Mouse (Mus musculus) inflammation-experienced regulatory T-cells, adult 6 months (primary cell): ENCODE results near the gene Gm11541. TPM values are rescaled to one million over a fixed set of nuclear protein-coding genes. Genes with fewer than 3 reads are reported as not detected.
A peak's percentile ranks its signal among the peaks of the same experiment; 100 is the strongest.
"Not testable (repeated sequence)": the region's sequence is repeated elsewhere in the genome, so short reads cannot be mapped to it uniquely, and the experiment has no call there.

Experiments used
- ATAC-seq: one replicate; pipeline ENCODE4 v1.8.0; 2017
- polyA plus RNA-seq, 3 experiments: library from polyadenylated mRNA; unstranded; fragments of 100-300 nt; shearing (Covaris generic); gene quantifications; one replicate each; pipeline ENCODE4 v1.2.1; 2017

Gene Gm11541
- polyA plus RNA-seq, 3 experiments from 2014 or later = not detected

DNA sequence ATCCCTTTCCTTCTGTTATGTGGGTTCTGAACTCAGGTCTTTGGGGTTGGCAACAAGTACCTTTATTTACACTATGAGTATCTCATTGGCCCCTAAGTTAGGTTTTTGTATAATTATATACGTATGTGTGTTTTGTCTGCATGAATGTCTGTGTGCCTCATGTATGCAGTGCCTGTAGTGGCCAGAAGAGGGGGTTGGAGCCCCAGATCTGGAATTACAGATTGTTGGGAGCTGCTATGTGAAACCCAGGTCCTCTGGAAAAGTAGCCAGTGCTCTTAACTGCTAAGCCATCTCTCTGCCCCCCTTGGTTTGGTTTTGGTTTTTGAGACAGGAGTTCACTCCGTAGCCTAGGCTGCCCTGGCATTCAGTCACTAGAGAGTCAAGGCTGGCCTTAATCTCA is 7.2 kb downstream of the Gm11541 start:
- ATAC-seq = no peak

DNA sequence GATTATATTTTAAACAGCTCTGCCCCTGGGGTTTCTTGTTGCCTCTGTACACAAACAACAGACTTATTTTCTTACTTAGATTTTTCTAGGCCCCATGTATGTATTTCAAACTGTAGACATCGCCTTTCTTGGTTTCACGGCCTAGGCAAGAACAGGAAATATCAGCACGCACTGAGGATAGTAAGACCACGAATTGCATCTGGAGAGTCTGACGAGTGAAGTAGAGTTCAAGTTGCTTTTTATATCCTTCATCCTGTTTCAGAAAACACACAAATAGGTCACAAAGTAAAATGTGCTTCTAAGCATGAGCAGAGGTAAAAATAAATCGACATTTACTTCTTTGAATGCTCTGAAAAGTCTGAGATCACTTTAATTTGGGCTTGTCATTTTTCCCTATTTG is 8.8 kb downstream of the Gm11541 start:
- no peak for ATAC-seq

DNA sequence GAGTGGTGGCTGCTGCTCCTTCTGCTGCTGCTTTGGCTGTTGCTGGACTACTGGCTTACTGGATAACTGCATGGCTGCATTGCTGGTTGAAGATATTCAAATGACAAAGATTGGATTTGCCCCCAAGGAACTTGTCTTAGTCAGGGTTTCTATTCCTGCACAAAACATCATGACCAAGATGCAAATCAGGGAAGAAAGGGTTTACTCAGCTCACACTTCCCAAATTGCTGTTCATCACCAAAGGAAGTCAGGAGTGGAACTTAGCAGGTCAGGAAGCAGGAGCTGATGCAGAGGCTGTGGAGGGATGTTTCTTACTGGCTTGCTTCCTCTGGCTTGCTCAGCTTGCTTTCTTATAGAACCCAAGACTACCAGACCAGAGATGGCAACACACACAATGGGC is 11.8 kb downstream of the Gm11541 start:
- ATAC-seq = not testable (repeated sequence)

DNA sequence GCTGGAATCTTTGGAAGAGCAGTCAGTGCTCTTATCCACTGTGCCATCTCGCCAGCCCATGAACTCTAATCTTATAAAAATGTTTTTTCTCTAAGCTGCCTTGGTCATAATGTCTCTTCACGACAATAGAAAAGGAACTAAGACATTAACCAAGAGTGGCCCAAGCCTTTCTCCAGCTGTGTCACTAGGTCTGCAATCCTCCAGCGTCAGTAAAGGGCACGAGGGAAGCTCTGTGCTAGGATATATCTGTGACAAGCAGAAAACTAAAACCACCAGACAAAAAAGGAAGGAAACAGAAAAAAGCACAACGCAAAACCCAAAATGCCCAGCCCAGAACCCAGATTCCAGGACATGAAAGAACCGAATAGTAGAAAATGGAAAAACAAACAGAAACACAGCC is 17.1 kb downstream of the Gm11541 start:
- ATAC-seq = no peak

DNA sequence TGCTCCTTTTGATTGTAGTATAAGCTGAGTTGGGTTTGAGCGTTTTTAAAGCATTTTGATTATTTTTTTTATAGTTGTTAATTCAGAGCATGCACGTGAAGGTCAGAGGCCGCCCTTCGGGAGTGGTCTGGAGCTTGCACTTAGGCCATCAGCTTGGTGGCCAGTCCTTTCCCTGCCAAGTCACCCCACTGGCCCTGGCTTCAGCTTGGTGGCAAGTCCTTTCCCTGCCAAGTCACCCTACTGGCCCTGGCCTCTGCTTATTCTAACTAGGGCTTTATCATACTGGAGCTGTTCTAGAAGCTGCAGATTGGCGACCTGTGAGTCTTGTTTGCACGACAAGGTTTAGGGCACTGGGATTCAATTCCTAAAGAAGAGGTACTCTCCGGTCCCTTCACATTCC is 21.9 kb downstream of the Gm11541 start:
- no peak for ATAC-seq

DNA sequence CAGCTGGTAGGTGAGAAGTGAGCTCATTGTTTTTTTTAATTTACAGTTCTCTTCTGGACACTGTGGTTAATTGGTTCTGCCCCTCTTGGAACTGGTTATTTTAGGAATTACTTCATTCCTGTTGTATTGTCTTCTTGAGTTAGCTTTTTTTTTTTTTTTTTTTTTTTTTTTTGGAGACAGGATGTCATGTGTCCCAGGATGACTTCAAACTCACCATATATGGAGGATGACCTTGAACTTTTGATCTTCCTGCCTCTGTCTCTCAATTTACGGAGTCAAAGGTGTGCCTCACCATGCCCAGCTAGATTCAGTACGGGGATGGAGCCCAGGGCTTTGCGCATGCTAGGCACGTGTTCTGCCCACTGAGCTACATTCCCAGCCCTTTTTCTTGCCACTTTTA is 22.7 kb downstream of the Gm11541 start:
- no peak for ATAC-seq

DNA sequence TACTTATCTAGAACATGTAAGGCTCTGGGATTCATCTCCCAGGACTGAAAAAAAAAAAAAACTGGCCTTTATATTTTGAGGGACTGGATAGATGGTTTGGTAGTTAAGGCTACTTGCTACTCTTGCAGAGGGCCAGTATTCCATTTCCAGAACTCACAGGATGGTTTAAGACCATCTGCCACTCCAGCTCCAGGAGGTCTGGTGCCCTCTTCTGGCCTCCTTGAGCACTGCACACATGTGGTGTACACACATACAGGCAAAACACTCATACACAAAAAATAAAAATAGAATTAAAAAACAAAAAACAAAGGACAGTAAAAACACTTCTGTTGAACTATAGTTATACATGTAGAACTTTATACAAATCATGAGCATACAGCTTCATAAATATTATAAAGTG is 23.7 kb downstream of the Gm11541 start:
- no peak for ATAC-seq

DNA sequence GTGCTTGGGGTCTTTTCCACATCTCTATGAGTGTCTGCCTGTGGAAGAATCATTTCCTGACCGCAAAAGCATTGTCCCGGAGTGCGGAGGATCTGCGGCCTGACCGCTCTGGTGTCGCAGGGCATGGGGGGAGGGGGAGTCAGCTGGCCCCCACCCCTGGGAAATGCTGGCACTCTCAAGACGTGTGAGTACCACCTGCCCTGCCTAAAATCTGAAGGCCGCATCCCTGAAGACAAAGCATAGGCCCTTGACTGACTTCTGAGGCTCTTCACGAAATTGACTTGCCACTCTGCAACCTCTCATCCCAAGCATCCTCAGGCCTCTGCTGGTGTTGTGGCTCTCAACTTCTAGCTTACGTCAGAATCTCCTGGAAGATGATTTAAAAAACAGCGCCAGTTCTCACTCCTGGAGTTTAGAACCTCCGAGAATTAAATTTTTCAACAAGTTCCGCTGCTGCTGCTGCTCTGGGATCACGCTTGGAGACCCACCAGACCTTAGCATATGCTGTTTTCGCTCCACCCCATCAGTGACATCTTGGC is 26.6 kb downstream of the Gm11541 start:
- peak; percentile 29 for ATAC-seq

DNA sequence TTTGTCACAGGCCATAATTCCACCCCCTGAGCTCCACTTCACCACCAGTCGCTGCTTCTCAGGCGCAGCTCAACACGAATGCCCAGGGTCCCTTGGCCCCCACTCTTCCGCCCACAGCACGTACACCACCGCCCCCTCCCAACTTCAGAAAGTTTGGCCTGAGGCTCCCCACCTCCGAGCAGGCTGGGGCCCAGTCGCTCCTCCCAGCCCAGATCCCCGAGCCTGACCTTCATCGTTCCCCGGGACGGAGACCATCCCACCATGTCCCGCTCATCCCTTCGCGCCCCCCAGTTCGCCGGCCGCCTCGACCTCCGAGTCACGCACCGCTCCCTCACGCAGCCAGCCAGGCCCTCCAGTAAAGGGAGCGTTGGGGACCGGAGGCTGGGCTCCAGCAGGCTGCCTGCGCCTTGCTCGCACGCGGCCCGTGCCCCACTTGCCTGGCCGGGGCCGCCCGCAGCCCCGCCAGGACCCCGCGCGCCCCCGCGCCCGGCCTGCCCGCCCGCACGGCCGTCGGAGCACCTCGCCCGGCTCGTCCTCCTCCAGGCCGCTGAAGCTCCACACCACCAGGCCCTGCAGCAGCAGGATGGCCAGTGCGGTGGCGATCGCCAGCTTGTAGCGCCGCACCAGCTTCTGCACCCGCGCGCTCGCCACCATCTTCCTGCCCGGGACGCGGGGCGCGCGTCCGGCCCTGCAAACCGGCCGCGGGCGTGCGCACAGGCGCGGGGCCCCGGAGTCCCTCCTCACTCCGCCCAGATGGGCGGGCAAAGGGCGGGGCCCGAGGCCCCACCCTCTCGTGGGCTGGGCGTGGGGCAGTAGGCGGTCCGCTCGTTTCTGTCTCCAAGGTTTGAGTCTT is 27.3 kb downstream of the Gm11541 start, which contains the start of gene Xylt2:
TSS of gene Xylt2 (minus strand) at position 762 of the 853 bp plus-strand sequence.
- peak; percentile 90 for ATAC-seq

DNA sequence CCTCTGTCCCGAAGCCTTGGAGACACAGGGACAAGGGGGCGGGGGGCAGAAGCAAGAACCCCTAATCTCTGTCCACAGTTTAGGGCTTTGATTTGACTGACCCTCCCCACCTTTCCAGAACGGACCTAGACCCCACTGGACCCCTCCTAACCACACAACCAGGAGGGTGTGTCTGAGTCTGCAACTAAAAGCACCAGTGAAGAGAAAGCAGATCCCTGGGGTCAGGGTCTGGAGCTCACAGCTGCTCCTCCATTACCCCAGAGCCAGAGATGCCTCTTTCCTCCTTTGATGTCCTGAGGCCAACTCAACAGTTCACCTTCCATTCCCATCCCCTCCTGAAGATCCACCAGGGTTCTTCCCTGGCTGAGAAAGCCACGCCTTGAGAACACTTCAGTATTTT is 28.0 kb downstream of the Gm11541 start:
- no peak for ATAC-seq

DNA sequence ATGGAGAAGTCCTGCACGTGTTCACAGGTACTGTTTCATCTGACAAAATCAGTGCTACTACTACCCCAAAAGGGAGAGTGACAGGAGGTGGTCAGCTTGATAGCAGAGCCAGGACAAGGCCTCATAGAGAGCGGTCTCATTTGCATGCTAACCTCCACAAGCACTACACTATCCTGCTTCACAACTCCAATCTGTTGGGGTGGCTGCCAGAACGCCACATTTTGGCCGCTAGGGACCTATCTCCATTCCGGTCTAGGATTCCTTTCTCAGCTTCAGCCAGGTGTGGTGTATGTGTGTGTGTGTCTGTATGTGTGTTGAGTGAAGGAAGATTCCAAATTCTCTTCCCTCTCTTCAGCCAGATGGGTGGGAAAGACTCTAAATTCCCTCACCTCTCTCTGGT is 28.9 kb downstream of the Gm11541 start:
- no peak for ATAC-seq

DNA sequence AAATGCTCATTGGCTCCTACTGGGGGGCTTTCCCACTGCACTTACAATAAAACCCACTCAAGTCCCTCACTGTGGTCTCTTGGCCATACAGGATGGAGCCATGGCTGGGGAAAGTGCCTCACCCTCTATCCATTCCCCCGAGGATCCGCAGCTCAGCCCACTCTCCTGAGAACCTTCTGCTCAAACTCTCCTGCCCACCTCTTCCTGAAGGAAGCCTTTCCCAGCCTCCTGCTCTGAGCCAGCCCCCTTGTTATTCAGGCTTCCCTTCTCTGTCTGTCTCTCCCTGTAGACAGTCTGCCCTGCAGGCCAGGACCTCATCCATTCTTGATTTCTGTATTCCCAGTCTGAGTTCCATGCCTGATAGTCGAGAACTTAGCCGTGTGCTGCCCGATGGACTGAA is 29.3 kb downstream of the Gm11541 start:
- no peak for ATAC-seq

DNA sequence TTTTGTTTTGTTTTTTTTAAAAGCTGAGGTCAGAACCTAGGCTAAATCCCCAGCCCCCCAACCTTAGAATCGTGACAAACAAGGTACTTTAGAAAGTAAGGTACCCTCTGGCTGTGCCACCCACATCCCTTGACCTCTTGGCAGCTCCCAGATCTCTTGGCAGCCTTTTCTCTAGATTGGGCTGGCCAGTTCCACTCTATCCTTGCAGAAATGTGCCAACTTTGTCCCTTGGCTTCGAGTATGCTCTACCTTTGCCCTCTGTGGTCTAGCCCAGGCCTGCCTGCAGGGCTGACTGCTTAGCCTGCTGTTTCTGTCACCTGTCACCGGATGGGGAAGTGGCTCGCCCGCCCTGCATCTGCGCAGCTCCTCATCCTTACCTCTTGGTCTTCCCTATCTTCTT is 39.0 kb downstream of the Gm11541 start:
- no peak for ATAC-seq

DNA sequence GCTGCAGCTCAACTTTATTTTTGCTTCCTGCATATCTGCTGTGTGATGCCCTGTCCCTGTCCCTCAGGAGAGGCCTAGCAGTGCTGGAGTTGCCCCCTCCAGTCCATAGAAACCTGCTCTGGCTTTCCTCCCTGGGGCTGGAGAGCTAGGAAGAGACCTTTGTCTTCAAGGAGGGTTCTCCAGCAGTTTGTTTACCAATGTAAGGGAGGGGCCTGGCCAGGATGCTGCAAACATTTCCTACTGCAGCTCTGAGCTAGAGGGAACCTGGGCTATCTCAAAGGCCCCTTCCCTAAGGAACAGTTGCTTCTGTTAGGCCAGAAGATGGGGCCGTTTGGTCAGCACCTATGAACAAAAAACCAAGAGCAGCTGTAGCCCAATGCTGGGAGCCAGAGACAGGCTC is 43.0 kb downstream of the Gm11541 start:
- ATAC-seq = no peak

DNA sequence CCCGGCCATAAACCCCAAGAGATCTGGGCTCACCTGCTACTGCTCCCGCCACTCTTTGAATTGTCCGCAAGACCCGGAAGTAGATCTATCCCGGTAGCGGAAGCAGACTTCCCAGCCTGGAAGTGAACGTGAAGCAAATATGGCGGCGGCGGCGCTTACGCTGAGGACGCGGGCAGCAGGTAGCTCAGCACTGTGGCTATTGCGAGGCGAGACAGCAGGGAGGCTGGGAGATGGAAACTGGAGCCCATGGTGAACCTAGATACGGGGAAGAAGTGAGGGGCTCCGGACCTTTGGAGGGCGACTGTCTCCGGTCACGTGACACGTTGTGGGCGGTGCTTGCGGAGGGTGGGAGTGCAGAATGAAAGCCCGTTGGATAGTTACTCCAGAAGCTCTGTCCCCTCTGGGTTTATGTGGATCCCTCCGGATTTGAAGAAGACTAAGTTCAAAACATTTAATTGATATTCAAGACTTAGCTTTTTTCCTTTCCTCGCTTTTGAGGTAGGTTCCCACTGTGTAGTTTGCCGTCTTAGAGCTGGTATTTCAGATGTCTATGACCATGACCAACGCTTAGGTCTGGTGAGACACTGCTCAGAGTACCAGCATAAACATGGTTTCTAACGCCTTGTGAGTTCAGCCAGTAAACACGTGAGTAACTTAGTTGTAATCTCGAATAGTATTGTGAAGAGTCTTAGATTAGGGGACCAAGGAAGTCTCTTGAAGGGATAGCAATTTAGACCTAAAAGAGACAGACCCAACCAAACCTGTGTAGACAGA is 50.4 kb downstream of the Gm11541 start, which contains the start of the genes Mrpl27 and Eme1:
TSS of gene Mrpl27 (plus strand) at position 105 of the 774 bp plus-strand sequence.
TSS of gene Eme1 (minus strand) at position 302 of the 774 bp plus-strand sequence.
- peak; percentile 84 for ATAC-seq

DNA sequence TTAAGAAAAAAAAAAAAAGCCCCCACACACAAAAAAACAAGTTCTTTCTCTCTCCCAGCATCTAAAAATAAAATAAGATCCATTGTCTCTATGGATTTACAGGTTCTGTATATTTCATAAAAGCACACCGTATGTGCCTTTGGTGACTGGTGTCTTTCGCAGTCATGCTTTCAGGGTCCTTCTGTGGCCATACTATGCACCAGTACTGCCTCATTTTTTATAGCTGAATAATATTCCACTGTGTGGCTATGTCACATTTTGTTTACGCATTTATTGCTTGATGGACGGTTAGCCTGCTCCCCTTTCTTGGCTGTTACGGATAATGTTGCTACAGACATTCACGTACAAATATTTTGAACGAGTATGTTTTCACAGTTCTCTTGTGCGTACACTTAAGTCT is 51.3 kb downstream of the Gm11541 start:
- ATAC-seq = no peak

DNA sequence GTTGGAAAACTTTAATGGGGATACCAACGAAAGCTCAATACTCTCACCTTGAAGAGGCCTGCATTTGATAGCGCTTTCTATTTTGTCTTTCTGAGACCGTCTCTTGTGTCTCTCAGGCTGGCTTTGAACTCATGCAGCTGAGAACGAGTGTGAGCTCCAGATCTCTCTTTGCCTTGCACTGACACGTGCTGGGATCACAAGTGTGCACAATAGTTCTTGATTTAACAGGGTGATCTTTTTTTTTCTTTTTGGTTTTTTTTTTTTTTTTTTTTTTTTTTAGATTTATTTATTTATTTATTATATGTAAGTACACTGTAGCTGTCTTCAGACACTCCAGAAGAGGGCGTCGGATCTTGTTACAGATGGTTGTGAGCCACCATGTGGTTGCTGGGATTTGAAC is 53.1 kb downstream of the Gm11541 start:
- not testable (repeated sequence) for ATAC-seq

DNA sequence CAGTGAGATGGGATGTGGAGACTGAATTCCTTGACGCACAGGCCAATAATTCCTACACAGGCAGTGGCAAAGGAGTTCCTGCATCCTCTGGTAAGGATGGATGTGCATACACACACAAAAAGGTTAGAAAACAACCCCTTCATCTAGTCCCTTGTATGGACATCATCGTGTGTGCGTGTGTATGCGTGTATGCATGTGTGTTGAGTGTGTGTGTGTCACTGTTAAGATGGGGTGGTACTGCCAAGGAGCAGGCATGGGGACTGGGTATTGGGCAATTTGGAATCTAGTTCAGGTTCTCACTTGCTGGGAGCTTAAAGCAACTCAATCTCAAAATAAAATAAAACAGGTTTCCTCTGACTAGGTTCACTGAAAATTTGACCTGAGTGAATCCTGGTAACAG is 57.8 kb downstream of the Gm11541 start:
- ATAC-seq = no peak

Other genes with a start within 250 kb of the Gm11541 start
- not detected for gene Cacna1g, start 230.3 kb downstream of the Gm11541 start, polyA plus RNA-seq
- not detected for gene Spata20, start 218.3 kb downstream of the Gm11541 start, polyA plus RNA-seq
- not detected for gene Epn3, start 204.5 kb downstream of the Gm11541 start, polyA plus RNA-seq
- gene Mycbpap, start 182.8 kb downstream of the Gm11541 start, polyA plus RNA-seq = not detected
- gene Rsad1, start 155.2 kb downstream of the Gm11541 start, polyA plus RNA-seq = 1 to 10 TPM in 2 of 3 experiments, under 1 TPM in 1; 0.31 to 1.9 (median 1.6) TPM
- under 1 TPM; 0.43 to 0.69 (median 0.47) TPM for gene Chad, start 139.5 kb downstream of the Gm11541 start, polyA plus RNA-seq
- 1 to 10 TPM; 2.1 to 3.0 (median 2.2) TPM for gene Acsf2, start 102.6 kb downstream of the Gm11541 start, polyA plus RNA-seq
- gene Lrrc59, start 74.7 kb downstream of the Gm11541 start, polyA plus RNA-seq = 10 to 100 TPM in 1 of 3 experiments, 1 to 10 TPM in 2; 7.0 to 21.5 (median 9.9) TPM
- gene Mrpl27, start 50.7 kb downstream of the Gm11541 start, polyA plus RNA-seq = 10 to 100 TPM; 60.7 to 91.2 (median 68.4) TPM
- gene Eme1, start 50.5 kb downstream of the Gm11541 start, polyA plus RNA-seq = 1 to 10 TPM; 1.2 to 9.8 (median 1.8) TPM
- gene Xylt2, start 27.0 kb downstream of the Gm11541 start, polyA plus RNA-seq = 1 to 10 TPM; 3.2 to 7.4 (median 7.0) TPM
- under 1 TPM in 1 of 3 experiments, not detected in 2; 0.42 TPM for gene Cdc34b, start 37.3 kb upstream of the Gm11541 start, polyA plus RNA-seq
- not detected for gene Tmem92, start 78.2 kb upstream of the Gm11541 start, polyA plus RNA-seq
- under 1 TPM; 0.13 to 0.62 (median 0.15) TPM for gene Col1a1, start 231.7 kb upstream of the Gm11541 start, polyA plus RNA-seq